Mouse (Mus musculus) lung, postnatal 25 days (tissue): ENCODE data around the gene Pced1b.
"Not testable (repeated sequence)": the region's sequence is repeated elsewhere in the genome, so short reads cannot be mapped to it uniquely, and the experiment has no call there.

Experiments used
- DNase-seq: peaks from one replicate; pipeline ENCODE4 v3.0.0; 2022; ENCODE audit warnings: low spot score

Pced1b gene

GRCm38 (mm10) chr15:97342336-97342735, 95.4 kb downstream of the Pced1b start:
- no peak for DNase-seq

DNA sequence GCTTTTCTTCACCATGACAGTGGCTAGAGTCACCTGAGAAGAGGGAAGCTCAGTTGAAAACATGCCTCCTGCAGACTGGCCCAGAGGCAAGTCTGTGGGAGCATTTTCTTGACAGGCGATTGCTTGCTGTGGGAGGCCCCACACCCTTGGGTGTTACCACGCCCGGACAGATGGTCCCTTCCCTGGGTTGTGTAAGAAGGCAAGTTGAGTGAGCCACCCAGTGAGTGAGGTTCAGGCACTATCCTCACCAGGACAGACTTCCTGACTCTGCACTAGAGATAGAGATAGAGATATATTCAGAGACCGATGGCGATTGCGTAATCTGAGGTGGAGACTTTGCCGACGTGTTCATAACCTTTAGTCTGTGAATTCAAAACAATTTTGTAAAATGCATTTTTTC, 96.0 kb downstream of the Pced1b start:
- peak; percentile 38 for DNase-seq

GRCm38 (mm10) chr15:97343921-97344320, 97.0 kb downstream of the Pced1b start:
- no peak for DNase-seq

DNA sequence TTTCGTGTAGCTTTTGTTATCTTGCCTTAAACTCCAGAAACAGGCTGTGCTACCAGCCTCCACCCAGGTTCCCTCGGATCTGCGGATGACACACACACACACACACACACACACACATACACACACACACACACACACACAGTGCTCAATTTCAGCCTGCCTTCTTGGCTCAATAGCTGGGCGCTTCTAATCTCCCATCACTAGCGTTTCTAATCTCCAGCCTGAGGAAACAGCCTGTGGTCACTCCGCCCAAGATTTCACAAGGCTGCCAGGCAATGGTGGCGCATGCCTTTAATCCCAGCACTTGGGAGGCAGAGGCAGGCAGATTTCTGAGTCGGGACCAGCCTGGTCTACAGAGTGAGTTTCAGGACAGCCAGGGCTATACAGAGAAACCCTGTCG, 98.2 kb downstream of the Pced1b start:
- DNase-seq = no peak

DNA sequence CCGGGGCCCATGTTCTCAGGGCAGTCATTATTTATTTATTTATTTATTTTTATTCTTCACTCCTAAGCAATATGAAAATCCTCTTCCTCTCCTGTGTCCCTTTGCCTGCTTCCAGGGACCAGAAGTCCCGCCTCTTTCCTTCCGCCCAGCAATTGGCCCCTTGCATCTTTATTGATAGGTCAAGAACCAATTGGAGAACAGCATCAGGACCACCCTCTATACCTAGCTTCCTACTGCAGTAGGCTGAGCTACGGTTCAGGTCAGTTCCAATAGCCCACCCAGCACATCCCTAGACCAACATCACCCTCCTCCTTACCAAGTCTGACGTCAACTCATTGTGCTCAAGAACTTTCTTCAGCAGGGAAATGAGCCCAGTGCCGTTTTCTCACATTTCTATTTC, 99.0 kb downstream of the Pced1b start:
- DNase-seq = no peak

DNA sequence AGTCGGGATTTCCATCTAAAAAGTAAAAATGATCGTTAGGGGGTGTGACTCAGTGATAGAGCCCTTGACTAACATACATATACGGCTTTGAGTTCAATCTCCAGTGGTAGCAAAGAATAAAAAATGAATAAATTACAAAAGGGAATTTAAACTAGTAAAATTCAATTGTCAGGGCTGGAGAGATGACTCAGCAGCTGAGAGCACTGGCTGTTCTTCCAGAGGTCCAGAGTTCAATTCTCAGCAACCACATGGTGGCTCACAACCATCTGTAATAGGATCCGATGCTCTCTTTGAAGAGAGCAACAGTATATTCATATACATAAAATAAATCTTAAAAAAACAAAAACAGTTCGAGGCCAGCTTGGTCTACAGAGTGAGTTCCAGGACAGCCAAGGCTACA, 99.5 kb downstream of the Pced1b start:
- DNase-seq = no peak

DNA sequence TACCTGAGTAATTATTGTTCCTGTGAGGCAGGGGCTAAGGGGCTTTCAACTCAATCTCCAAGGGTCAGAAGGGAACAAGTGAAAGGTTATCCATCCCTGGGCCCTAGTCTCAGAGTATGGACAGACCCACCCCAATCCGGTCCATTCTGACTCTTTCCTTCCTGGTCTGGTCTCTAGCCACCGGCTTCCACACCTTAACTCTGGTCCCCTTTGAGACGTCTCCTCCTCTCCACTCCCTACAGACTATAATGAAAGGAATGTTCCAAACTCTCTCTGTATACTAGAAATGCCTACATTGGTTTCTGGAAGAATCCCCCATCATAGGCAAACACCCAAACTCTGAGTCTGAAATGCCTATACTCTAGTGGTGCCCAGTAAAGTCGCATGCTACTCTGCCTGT, 100.0 kb downstream of the Pced1b start:
- DNase-seq = no peak

- no peak for DNase-seq
These were observed 101.8 kb downstream of the Pced1b start for GRCm38 (mm10) chr15:97348566-97349315.

DNA sequence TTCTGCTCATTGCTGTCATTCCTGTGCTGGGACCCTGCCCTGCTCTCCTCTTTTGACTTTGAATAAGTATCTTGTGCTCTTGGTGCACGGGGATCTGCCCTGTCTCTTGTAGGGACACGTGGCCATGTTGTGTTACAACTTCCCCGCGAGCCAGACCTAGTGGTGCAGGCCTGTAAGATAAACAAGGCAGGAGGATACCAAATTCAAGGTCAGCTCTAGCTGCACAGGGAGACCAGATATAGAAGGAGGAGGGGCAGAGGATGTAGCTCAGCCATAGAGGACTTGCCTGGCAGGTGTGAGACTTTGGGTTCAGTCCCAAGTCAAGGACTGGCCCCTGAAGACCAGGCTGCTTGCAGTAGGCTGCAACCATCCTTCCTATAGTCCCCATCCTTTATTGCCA, 103.6 kb downstream of the Pced1b start:
- DNase-seq = no peak

DNA sequence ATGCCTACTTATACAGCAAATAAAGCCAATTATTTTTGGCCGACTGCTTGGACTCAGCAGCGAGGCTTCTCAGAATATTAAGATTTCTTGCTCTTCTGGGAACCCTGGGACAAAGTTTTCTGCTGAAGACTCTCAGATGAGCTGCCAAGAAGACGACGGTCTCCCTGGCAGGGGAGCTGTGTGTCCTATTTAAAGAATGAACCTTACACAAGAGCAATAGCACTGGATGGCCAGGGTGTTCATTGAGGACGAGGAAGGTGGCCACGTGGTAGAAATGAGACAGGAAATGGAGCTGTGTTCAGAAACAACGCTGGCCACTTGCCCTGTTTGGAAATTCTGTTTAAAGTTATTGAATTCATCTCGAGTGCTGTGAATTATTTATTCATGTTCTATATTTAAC, 104.1 kb downstream of the Pced1b start:
- DNase-seq = peak; percentile 80

GRCm38 (mm10) chr15:97351681-97352080, 104.8 kb downstream of the Pced1b start:
- DNase-seq = no peak

- DNase-seq = no peak
These were observed 108.9 kb downstream of the Pced1b start for GRCm38 (mm10) chr15:97355676-97356303.

DNA sequence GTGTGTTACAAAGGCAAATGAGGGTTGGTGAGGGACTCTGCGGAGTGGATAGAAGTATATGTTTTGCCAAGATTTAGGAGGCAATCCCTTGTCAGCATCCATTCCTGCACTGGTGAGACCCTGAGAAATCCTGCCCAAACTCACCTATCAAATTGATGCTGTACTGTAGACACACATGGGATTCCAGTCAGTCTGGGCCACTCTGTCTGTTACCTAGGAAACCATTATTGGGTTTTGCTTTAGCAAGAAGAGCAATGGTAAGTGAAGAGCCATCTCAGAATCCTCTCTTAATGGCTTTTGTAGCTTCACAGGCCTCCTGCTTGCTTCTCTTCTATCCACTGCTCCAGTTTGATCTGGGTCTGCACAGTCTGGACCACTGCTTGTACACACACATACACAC, 110.1 kb downstream of the Pced1b start:
- DNase-seq = no peak

DNA sequence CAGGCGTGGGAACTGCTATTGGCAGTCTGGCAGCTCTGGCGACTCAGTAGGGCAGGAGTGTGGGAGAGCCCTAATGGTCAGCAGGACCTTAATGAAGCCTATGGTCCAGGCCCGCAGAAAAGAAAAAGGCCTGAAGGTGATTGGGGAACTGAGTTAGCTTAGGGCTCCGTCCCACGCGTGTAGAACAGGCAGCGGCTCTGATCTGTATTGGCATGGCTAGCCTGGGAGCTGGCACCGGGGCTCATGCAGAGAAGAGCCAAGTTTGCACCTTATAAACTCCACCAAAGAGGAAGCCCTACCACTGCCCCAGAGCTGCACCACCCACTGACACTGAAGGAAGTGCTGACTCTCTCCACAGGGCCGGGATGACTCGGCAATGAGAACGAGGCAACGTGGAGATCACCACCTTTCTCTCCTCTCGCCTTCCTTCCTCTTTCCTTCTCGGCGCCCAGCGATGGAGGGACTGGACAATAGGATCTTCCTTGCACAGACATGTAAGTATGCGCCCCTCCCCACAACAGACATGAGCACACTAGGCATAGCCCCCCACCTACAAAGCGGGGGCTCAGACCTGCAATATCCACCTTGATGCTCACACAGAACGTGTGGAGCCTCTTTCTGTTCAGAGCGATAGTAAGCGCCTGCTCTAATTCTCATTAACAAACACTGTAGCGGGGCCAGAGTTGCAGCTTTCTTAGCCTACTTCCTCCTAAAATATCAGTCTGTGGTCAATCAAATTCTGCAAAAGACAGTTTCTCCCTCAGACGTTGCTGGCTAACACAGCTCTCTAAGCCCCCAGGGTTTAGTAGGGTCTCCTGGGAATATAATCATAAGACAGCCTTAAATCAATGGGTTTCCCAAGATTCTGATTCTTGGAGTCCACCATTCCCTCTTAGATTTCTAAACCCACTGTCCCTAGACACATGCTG, 114.2 kb downstream of the Pced1b start:
- DNase-seq = peak; percentile 48

- DNase-seq = no peak
These were observed 114.9 kb downstream of the Pced1b start for GRCm38 (mm10) chr15:97361771-97362171.

GRCm38 (mm10) chr15:97364271-97364670, 117.4 kb downstream of the Pced1b start:
- not testable (repeated sequence) for DNase-seq

- DNase-seq = peak; percentile 58
These were observed 118.1 kb downstream of the Pced1b start for GRCm38 (mm10) chr15:97364968-97365367.

GRCm38 (mm10) chr15:97368035-97368608, 121.2 kb downstream of the Pced1b start:
- DNase-seq = no peak

DNA sequence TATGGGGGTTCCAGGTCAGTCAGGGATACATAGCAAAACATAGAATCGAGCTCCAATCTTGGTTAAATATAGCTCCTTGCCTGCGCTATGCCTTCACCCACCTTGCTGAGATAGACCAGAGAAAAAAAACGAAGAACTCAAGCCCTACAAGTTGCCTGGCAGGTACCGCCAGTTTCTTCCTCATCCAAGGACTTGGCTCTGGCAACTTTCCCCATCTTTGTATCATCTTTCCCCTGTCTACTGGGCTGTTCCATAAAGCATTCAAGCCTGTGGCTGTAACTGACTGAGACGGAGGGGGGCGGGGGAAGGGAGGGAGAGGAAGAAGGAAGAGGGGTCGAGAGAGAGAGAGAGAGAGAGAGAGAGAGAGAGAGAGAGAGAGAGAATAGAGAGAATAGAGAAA, 121.7 kb downstream of the Pced1b start:
- DNase-seq = no peak

GRCm38 (mm10) chr15:97369144-97369543, 122.2 kb downstream of the Pced1b start:
- no peak for DNase-seq

DNA sequence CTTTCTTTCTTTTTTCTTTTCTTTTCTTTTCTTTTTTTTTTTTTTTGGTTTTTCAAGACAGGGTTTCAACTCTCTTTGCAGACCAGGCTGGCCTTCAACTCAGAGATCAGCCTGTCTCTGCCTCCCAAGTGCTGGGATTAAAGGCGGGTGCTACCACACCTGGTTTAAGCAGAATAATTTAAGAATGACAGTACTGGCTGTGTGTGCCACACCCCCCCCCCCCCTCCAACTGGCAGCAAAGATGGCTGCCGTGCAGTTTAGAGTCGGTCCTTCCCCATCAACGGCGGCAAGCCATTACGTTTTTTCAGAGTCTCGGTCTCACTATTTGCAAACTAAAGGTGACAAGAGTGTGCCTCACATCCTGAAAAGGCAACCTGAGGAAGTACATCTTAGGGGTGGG, 124.0 kb downstream of the Pced1b start:
- DNase-seq = no peak

- not testable (repeated sequence) for DNase-seq
These were observed 125.1 kb downstream of the Pced1b start for GRCm38 (mm10) chr15:97372043-97372442.
